Mouse (Mus musculus): ENCODE measurements at regions not wholly inside any gene's neighbourhood (a gene's known extent, or its start where the extent isn't known, plus 50 kb on each side); places are given as distances from the start of the nearest gene placed in this dataset.

- Histone ChIP-seq H3K9ac (ENCODE audit: control insufficient read depth, low read depth, low read length, poor library complexity, severe bottlenecking) (no peak overlapping the region), H3K27me3 (ENCODE audit: control insufficient read depth in 1 of 2, insufficient read depth in 2 of 2, low read length in 2 of 2) (no peaks in the 10 kb centered on the region), H3K4me1 (ENCODE audit: control insufficient read depth in 1 of 2, insufficient read depth in 2 of 2, low read length in 2 of 2) (no peaks in the 10 kb centered on the region), H3K4me3 (ENCODE audit: control insufficient read depth in 1 of 2, insufficient read depth in 1 of 2, low read depth in 2 of 2, low read length in 2 of 2) (no peak overlapping the region), H3K36me3 (ENCODE audit: control insufficient read depth in 1 of 2, insufficient read depth in 2 of 2, low read length in 2 of 2) (no peaks in the 10 kb centered on the region), H3K9me3 (replicated peaks; ENCODE audit: insufficient read depth, low read length) (no peaks in the 10 kb centered on the region), H3K27ac (ENCODE audit: control insufficient read depth, low read depth, low read length) (no peak overlapping the region), H3K79me2 (ENCODE audit: control insufficient read depth, insufficient read depth, low read length, poor library complexity) (no peaks in the 10 kb centered on the region)
- no peak for TF ChIP-seq ZMIZ1 (IDR thresholded peaks at IDR 0.05; ENCODE audit: low read depth, low read length)
- DNase-seq (ENCODE audit: low read depth, low spot score): no peak
Observed at GRCm38 (mm10) chr9:90380099-90380498, 109.5 kb upstream of the Tbc1d2b start.

- no peak overlapping the region for H3K9ac ChIP-seq (ENCODE audit: control insufficient read depth, low read depth, low read length, poor library complexity, severe bottlenecking)
- no peak overlapping the region for H3K27ac ChIP-seq (ENCODE audit: control insufficient read depth, low read depth, low read length)
- no peaks in the 10 kb centered on the region for H3K79me2 ChIP-seq (ENCODE audit: control insufficient read depth, insufficient read depth, low read length, poor library complexity)
- TF ChIP-seq ETS1 (IDR thresholded peaks at IDR 0.05; ENCODE audit: low read depth, low read length): no peak
- TF ChIP-seq POLR2A (IDR thresholded peaks at IDR 0.05; ENCODE audit: control insufficient read depth in 1 of 2, insufficient read depth in 1 of 2, low read depth in 1 of 2, low read length in 2 of 2, poor library complexity in 1 of 2): no peak
- TF ChIP-seq GABPA (IDR thresholded peaks at IDR 0.05; ENCODE audit: low read depth, low read length): no peak
- no peak for TF ChIP-seq USF1 (IDR thresholded peaks at IDR 0.05; ENCODE audit: low read depth, low read length)
- TF ChIP-seq MYC (IDR thresholded peaks at IDR 0.05; ENCODE audit: low read depth, low read length): no peak
- TF ChIP-seq ELF1 (IDR thresholded peaks at IDR 0.05; ENCODE audit: low read depth, low read length): no peak
- no peak for TF ChIP-seq NELFE (IDR thresholded peaks at IDR 0.05; ENCODE audit: low read depth, low read length)
- no peak for TF ChIP-seq ZKSCAN1 (IDR thresholded peaks at IDR 0.05; ENCODE audit: low read depth, low read length)
- no peak for TF ChIP-seq SMC3 (IDR thresholded peaks at IDR 0.05; ENCODE audit: low read depth, low read length)
- TF ChIP-seq E2F4 (IDR thresholded peaks at IDR 0.05; ENCODE audit: borderline replicate concordance, low read depth, low read length): no peak
- TF ChIP-seq HCFC1 (IDR thresholded peaks at IDR 0.05; ENCODE audit: low read depth, low read length): no peak
- TF ChIP-seq EP300 (IDR thresholded peaks at IDR 0.05; ENCODE audit: low read depth in 1 of 2, low read length in 2 of 2): no peak
- TF ChIP-seq CTCF (IDR thresholded peaks at IDR 0.05 in 2 of 3, conservative IDR thresholded peaks at IDR 0.05 in 1 of 3; ENCODE audit: control insufficient read depth in 1 of 3, insufficient read depth in 1 of 3, low read depth in 2 of 3, low read length in 3 of 3, poor library complexity in 1 of 3, severe bottlenecking in 1 of 3): no peak
- TF ChIP-seq MYB (IDR thresholded peaks at IDR 0.05; ENCODE audit: low read depth, low read length): no peak
- TF ChIP-seq MAX (IDR thresholded peaks at IDR 0.05; ENCODE audit: low read length): no peak
- no peaks in the 10 kb centered on the region for H3K9me3 ChIP-seq (replicated peaks; ENCODE audit: insufficient read depth, low read length)
- H3K36me3 ChIP-seq (ENCODE audit: control insufficient read depth in 1 of 2, insufficient read depth in 2 of 2, low read length in 2 of 2): no peaks in the 10 kb centered on the region
- no peak for DNase-seq (ENCODE audit: low read depth, low spot score)
- H3K4me3 ChIP-seq (ENCODE audit: control insufficient read depth in 1 of 2, insufficient read depth in 1 of 2, low read depth in 2 of 2, low read length in 2 of 2): no peak overlapping the region
- no peaks in the 10 kb centered on the region for H3K27me3 ChIP-seq (ENCODE audit: control insufficient read depth in 1 of 2, insufficient read depth in 2 of 2, low read length in 2 of 2)
- no peaks in the 10 kb centered on the region for H3K4me1 ChIP-seq (ENCODE audit: control insufficient read depth in 1 of 2, insufficient read depth in 2 of 2, low read length in 2 of 2)
Observed at GRCm38 (mm10) chr9:90369568-90369967, 99.0 kb upstream of the Tbc1d2b start.

GRCm38 (mm10) chr9:90367745-90368144, 97.1 kb upstream of the Tbc1d2b start:
- Histone ChIP-seq H3K36me3 (ENCODE audit: control insufficient read depth in 1 of 2, insufficient read depth in 2 of 2, low read length in 2 of 2) (no peaks in the 10 kb centered on the region), H3K4me3 (ENCODE audit: control insufficient read depth in 1 of 2, insufficient read depth in 1 of 2, low read depth in 2 of 2, low read length in 2 of 2) (no peak overlapping the region), H3K9me3 (replicated peaks; ENCODE audit: insufficient read depth, low read length) (no peaks in the 10 kb centered on the region), H3K4me1 (ENCODE audit: control insufficient read depth in 1 of 2, insufficient read depth in 2 of 2, low read length in 2 of 2) (no peaks in the 10 kb centered on the region), H3K9ac (ENCODE audit: control insufficient read depth, low read depth, low read length, poor library complexity, severe bottlenecking) (no peak overlapping the region), H3K27me3 (ENCODE audit: control insufficient read depth in 1 of 2, insufficient read depth in 2 of 2, low read length in 2 of 2) (no peaks in the 10 kb centered on the region), H3K79me2 (ENCODE audit: control insufficient read depth, insufficient read depth, low read length, poor library complexity) (no peaks in the 10 kb centered on the region), H3K27ac (ENCODE audit: control insufficient read depth, low read depth, low read length) (no peak overlapping the region)
- TF ChIP-seq ZMIZ1 (IDR thresholded peaks at IDR 0.05; ENCODE audit: low read depth, low read length) (no peak), UBTF (IDR thresholded peaks at IDR 0.05; ENCODE audit: borderline replicate concordance, insufficient read depth, low read depth, low read length) (no peak), SMC3 (IDR thresholded peaks at IDR 0.05; ENCODE audit: low read depth, low read length) (no peak), MAZ (IDR thresholded peaks at IDR 0.05; ENCODE audit: low read depth, low read length) (no peak), MYB (IDR thresholded peaks at IDR 0.05; ENCODE audit: low read depth, low read length) (no peak), USF2 (IDR thresholded peaks at IDR 0.05; ENCODE audit: borderline replicate concordance in 1 of 2, insufficient read depth in 1 of 2, low read depth in 1 of 2, low read length in 2 of 2) (no peak), NRF1 (IDR thresholded peaks at IDR 0.05; ENCODE audit: insufficient read depth, low read depth, low read length, poor library complexity, severe bottlenecking) (no peak), POLR2AphosphoS2 (IDR thresholded peaks at IDR 0.05; ENCODE audit: low read length) (no peak), SIN3A (IDR thresholded peaks at IDR 0.05; ENCODE audit: low read length) (no peak), TCF12 (IDR thresholded peaks at IDR 0.05; ENCODE audit: low read depth, low read length) (no peak), POLR2AphosphoS5 (IDR thresholded peaks at IDR 0.05; ENCODE audit: borderline replicate concordance, low read depth, low read length) (no peak), GATA1 (IDR thresholded peaks at IDR 0.05; ENCODE audit: low read depth, low read length) (no peak)
- no peak for DNase-seq (ENCODE audit: low read depth, low spot score)
